Mouse (Mus musculus) testis, postnatal 14 days (tissue): ENCODE measurements around the gene Olfr138.

ENCODE experiments used
- DNase-seq: peaks from one replicate; pipeline ENCODE4 v3.0.0; 2021; ENCODE audit warnings: low spot score

Olfr138 gene

DNA sequence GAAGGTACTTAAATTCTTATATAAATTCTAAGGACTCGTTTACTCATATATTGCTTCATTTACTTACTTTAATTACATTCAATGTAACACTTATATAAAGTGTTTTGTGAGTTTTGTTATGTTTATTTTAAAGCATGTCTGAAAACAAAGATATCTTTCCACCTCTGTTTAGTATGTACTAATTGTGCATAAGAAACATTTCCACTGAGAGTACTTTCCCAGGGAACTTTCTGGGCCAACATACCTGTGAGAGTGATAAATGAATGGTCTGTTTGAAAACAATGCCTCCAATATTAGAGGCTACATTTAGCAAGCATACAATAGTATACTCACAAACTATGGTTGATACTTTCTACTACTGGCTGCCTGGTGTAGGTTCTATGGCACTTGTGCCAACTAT lies at the start of gene Olfr138:
Gene Olfr138 (plus strand): TSS at position 301 of the 400 bp plus-strand sequence.
- DNase-seq: no peak

GRCm38 (mm10) chr17:38307470-38307869 lies 46.6 kb downstream of the Olfr138 start, which contains the start of gene Olfr137:
TSS of gene Olfr137 (minus strand) at chr17:38307570.
- no peak for DNase-seq
